Mouse (Mus musculus) kidney, postnatal 36 days (tissue): ENCODE data around the gene Il12rb1.

Experiments
- DNase-seq, 2 experiments: peaks; one replicate each; pipeline ENCODE4 v3.0.0; 2021 to 2022; ENCODE audit warnings: mixed read lengths in 2 of 2

The Il12rb1 gene

DNA sequence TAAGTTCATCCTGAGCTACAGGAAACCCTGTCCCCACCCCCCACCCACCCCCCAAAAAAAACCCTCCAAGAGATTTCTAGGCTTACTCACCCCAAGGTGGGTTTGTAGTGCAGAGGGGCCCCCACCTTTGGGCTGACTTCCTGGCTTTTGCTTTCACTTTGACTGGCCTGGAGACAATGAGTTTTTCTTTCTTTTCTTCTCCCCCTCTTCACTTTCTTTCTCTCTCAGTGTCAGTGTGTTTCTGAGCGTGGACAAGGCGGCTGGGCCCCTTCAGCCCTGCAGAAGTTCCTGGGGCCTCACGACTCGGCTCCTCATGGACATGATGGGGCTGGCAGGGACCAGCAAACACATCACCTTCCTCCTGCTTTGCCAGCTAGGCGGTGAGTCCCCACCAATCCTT lies at the start of gene Il12rb1:
Gene Il12rb1, plus strand, starts transcription at position 211 of the 400 bp plus-strand sequence.
- no peak for DNase-seq

DNA sequence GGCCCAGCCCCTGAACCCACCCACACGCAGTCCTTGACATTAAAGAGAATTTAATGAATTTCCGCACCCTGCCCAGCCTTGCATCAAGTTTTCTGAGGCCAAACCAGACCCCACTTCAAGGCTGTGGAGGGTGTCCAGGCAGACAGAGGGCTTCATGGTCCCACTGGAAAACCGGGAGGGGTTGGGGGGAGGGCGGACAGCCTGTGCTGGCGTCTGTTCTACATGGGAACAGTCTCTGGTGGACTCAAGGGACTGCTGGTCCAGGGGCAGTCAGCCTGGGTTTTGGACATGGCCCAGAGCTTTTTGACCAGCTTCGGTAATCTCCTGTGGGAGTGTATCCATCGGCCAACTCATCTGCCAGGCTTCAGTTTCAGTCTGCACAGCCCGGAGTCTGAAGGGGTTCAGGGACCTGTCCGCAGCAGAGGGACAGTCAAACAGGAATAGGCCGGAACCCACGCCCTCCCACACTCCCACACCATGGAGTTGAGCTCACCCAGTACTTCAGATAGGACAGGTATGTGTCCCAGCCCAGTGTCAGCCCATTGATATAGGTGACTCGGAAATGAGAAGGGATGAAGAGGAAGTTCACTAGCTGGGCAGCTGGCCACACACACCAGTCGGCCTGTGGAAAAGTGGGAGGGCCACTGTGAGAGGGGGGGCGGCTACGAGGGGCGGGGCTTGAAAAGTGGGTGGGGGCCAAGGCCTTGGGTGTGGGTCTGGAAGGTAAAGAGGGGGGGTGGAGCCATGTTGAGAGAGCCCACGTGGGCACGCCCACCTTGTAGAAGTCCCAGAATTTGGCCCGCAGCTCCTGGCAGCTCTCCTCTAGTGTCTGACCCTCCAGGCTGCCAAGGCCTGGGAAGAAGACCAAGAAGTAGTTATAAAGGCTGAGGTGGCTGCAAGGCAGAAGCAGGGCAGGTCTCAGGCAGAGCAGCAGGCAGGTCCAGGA lies 49.4 kb upstream of the Il12rb1 start:
- DNase-seq, result peak in 1 of 2 experiments; percentile 51

DNA sequence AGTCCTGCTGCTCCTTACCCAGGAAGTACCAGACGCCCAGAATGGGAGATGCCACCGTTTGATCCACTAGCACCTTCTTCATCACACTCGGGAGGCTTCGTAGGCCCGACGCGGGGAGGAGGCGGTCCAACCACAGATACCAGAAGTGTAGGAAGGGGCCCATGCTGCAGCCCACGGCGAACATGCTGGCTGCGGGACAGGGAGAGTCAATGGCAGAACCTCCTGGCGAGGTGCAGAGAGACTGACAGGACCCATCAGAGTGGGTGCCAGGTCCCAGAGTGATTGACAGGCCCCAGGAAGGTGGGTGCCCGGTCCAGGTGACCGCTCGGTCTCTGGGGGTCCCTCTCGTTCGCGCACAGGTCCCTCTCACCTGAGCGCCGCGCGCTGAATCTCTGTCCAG lies 47.9 kb upstream of the Il12rb1 start:
- no peak for DNase-seq

DNA sequence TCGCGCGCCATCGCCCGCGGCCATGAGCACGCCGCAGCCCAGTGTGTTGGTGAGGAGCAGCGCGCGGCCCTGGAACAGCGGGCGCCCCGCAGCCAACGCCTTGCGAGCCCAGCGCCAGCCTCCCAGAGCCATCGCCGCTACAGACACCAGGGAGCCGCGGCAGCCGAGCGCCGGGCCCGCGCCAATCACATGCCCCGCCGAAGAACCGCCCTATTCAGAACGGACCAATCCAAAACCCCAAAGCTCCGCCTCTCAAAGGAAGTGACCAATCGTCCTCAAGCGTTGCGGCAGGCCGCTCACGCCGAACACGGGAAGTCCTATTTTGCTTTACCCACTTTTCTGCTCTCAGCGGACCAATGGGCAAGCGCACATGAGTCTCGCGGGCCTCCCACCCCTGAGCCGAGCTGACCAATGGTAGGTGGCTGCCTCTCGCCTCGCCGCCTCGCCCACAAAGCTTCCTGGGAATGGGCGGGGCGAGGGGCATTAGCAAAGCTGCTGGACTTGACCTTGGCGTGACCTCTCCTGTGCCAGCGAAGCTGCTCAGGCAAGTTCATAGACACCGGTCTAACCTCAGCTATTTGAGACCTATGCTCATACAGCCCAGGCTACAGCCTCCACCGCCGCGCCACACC lies 47.4 kb upstream of the Il12rb1 start, which contains the start of gene Mpv17l2:
Gene Mpv17l2, minus strand, starts transcription at position 172 of the 632 bp plus-strand sequence.
- DNase-seq, result peak; percentile 97 to 99

DNA sequence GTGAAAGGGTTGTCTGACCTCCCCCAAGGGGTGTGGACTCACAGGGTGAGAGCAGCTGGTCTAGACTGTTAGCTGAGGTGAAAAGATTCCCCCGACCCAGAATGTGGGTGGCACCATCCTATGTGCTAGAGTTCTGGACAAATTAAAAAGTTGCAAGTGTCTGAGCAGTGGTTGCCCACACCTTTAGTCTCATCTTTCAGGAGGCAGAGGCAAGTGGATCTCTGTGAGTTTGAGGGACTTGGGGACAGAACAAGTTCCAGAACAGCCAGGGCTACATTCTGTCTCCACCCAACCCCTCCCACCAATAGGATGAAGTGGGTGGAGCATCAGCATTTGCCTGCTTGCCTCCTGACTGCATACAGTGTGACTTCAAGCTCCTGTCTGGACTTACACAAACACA lies 46.1 kb upstream of the Il12rb1 start:
- no peak for DNase-seq

DNA sequence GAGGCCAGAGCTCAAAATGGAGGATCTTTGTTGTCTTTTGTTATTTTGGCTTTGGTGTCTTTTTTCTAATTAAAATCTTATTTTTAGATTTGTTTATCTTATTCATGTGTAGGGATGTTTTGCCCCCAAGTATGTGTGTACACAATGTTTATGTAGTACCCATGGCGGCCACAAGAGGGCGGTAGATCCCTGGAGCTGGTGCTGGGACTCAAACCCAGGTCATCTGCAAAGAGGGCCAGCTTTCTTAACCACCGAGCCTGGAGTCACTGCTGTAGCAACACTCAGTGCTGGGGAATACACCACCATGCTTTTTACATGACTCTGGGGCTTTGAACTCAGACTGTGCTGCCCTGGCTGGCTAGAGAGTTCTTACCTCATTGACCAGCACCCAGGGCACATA lies 44.9 kb upstream of the Il12rb1 start:
- peak in 1 of 2 experiments; percentile 85 for DNase-seq

DNA sequence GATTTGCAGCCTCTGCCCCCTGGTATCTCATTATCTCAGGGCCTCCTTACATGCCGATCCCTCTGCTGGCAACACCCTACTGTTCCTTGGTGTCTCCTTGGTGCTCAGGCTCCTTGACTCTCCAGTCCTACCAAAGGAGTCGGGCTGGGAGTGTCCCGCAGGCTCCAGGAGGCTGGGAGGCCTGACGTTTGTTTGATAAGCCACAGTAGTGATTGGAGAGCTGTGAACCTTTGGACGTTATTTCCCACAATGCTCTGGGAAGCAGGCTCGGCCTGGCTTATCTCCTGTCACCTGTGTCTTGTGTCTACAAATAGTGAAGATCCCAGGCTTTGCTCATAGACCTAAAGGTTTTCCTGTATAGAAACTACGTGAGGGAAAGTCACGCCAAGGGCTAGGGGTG lies 44.2 kb upstream of the Il12rb1 start:
- DNase-seq, result no peak

DNA sequence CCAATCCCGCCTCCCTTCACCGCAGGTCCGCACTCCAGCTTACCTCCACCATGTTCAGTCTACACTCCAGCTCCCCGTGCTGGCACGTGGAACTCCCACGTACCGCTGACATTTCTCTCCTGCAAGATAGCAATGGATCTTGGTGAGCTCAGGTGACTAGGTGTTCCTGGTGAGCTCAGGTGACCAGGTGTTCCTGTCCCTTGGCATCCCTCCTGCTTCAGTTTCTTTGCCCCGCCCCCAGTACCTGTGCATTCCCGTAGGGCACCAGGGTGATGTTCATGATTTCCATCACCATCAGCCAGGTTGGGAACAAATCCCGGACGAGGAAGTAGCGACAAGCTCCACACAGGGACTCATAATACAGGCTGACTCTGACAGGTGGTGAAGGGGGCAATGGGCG lies 43.6 kb upstream of the Il12rb1 start:
- DNase-seq, result no peak

DNA sequence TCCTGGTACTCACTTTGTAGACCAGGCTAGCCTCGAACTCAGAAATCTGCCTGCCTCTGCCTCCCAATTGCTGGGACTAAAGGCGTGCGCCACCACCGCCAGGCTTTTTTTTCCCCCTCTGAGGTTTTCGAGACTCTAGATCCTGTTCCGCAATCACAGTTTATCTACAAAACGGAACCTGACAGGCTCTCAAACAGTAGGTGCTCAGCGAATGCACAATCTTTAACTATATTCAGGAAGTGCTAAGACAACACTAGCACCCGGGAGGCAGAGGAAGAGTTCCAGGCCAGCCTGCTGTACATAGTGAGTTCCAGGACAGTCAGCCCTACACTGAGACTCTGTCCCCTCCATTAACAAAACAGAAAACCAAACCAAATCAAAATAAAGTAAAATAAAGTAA lies 42.9 kb upstream of the Il12rb1 start:
- DNase-seq, result no peak

DNA sequence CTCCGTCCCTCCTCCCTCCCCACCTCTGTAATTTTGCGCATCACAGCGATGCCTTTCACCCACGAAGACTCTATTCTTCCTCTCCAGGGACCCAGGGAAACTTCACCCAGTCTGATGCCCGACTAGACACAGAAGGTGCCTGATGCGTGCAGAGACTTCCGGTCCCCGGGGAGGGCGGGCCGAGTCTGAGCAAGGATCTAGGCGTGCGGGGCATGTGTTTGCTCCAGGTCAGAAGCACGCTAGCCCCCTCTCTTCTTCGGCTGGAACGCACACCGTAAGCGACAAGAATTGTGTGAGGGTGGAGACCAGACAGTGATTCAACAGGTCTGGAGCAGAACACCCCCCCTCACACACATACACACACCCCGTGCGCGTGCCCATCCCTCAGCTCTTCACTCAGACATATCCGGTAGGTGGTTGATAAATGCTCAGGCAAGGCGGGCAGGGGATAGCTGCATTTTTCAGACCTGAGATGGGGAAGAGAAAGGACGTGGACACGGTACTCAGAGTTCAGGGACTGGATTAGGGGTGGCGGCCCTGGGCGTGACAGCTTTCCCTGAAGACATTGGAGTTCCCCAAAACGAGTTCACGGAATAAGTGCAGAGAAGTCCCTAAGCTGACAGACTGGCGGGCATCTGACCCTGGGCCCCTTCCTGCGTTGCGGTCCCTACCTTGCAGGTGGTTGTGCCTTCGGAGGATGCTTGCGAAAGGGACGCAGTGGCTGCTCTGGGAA lies 42.2 kb upstream of the Il12rb1 start:
- DNase-seq, result peak in 1 of 2 experiments; percentile 73

DNA sequence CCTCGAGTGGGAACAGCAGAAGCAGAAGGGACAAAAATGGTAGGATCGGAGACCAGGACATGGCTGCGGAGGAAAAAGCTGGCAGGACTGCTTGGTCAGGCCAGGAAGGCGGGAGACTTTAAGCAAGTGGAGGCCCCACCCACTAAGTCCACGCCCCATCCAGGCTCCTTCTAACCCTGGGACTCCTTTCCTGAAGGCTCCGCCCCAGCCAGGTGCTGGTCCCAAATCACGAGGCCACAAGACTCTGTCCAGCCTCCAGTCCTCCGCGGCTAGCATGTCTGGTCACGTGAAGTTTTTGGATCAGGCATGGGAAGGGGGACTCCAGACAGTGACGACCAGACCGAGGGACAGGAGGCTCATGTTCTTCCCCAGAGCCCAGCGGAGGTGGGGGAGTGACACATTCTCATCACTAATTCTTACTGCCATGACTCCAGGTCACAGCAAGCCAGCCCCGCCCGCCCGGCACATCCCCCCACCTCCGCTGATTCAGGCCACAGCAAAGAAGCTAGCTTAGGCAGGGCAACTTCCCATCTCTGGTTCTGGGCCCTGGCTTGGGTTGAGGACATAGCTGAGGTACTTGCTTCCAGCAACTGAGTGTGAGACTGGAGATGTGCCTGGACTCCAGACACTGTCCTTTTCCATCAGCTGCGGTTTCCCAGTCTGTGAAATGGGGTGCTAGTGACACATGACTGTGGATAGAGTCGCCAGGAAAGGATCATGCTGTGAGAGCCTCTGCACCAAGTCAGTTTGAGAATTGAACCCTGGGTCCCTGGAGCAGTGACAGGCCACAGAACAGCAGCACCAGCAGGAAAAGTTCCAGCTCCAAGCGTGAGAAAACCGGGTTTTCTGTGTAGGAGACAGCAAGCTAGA lies 41.4 kb upstream of the Il12rb1 start:
- peak; percentile 92 to 95 for DNase-seq

DNA sequence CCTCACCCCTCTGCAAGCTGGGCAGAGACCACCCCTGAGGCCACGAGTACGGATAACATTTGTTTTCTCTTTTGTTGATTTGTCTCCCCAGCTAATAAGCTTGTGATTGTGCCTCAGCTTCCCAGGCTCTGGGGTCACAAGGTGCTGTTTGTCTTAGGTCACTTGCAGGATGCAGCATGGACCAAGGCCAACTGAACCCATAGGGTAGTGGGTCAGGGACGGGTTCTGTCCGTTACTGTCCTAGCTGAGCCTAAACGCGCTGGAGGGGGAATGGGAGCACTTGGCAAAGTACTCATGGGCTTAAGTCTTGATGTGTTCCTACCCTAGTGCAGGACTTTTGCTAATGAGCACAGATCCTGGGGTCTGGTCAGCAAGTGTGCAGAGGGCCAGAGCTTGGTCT lies 40.7 kb upstream of the Il12rb1 start:
- no peak for DNase-seq

DNA sequence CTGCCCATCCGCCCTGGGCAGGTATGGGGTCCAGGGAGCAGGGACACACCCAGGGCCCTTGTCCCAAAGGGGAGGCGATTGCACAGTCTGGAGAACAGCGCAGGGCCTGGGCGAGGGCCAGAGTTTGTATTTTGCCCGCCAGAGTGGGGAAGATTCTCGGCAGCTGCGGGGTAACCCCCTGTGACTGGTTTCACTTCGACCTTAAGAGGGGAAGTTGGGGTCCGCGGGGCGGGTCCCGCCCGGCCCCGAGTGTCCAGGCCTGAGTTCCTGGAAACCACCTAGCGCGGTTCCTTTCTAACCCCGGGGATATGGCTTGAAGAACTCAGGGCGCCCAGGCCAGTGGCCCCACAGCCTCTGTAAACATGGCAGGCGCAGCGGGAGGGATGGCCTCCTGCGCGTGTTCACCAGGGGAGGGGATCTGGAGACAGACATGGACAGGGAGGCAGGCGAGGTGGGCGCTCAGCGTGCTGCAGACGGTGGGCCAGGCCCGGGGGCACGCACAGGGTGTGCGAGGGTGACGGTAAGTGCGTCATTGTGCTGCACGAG lies 39.9 kb upstream of the Il12rb1 start:
- DNase-seq, result no peak

DNA sequence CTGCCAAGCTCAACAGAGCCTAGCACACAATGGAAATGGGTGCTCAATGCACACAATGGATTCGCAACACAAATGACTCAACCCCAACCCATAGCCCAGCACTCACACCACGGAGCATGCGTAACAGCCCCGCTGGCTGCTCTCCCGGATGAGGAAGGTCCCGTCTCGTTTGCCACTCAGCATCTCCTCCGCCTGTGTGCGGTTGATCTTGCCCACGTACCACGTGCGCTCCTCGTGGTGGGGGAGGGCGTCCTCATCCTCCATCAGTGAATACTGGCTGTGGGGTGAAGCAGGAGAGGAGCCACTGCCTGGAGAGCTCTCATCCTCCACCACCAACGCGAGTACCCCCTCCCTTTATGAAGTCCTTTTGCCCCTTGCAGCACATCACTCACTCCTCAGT lies 39.3 kb upstream of the Il12rb1 start:
- no peak for DNase-seq

DNA sequence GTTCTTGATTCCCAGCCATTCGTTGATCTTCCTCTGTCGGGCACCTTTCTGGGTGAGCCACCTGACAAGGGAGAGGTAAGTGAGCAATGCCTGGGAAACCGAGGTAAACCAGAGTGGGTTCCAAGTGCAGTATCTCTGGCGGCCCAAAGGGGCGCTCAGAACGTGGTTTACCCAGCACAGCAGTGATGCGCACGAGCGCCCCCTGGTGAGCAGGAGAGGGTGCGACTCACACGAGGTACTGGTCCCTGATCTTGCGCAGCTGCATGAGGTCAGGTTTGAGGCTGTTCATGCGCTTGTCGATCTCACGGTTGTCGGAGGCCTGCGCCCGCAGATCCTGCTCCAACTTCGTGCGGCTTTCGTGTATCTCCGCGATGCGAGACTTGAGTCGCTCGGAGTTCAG lies 38.9 kb upstream of the Il12rb1 start:
- DNase-seq, result peak; percentile 97 to 99

DNA sequence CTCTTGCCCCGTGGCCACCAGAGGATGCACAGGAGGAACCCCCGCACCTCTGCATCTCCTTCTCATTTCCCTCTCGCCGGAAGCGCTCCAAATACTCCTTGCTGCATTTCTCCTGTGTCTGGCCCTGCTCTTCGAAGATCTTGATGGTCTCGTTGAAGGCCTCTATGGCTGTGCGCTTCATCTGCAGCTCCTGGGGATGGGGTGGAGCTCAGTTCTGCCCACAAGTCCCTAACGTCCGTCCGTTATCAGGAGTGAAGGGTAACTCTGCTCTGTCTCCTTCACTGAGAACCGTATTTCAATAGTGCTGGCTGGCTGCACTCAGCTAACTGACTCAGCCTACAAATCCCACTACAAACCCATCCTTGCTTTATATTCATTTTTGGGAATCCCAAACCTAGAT lies 38.4 kb upstream of the Il12rb1 start:
- DNase-seq, result no peak

DNA sequence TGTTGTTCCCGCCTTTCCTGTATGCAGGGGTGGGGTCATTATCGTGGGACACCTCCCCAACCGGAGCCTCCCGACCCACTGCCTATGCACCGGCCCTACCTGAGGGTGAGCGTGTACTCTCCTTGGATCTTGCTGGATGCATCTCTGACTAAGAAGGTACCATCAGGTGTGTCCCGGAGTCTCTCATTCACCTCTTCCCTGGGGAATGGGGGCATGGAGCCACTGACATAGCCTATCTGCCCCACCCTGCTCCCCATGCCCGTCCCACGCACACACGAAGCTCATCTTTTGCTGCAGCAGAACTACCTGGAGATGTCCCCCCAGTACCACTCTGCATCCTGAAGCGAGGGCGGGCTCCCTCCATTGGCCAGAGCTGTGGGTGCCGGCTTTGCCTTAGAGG lies 37.5 kb upstream of the Il12rb1 start:
- DNase-seq, result no peak

DNA sequence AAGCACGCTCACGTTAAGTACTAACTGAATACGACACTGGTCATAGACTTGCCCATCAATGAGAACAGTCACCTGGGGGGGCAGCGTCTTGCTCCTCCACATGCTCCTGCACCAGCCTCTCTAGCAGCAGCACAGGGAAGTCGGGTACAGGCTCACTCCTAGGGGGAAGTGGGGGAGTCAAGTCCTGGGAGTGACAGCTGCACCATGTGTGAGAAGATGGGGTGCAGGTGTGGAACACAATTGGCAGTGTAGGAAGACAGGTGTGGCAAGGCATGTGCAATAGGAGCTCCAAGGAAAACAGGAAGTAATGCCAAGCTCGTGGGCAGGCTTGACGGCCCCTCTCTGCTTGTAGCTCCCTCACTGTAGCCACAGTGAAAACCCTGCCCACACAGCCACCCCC lies 37.0 kb upstream of the Il12rb1 start:
- no peak for DNase-seq

DNA sequence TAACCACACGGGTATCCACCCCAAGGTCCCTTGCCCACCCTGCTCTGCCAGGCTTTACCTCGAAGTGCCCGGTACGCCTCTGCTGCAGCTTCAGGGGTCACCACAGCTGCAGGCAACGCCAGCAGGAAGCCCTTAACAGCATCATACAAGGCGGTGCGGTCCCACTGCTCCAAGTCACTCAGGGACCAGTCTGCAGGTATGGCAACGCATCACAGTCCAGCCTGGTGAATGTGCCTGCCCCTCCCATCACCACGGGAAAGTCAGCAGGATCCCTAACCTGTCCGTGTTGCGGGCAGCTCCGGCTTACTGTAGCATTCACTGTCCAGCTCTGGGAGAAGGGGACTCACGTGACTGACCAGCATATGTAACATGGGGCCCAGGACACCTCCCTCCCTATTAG lies 36.2 kb upstream of the Il12rb1 start:
- DNase-seq, result no peak

DNA sequence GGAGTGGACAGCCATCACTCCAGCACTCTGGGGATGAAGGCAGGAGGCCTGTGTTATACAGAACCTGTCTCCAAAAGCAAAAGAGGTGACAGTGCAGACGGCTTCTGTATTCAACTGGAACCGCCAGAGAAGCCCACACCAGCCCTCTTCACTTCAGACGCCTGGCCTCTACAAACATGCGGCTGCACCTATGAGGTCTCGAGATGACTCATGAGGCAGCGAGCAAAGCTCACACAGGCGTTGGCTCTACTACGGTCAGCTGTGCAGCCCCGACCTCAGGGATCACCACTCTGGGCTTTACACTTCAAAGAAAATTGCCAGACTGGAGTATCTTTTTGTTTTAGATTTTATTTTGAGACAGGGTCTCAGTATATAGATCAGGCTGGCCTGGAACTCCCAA lies 35.4 kb upstream of the Il12rb1 start:
- no peak for DNase-seq

DNA sequence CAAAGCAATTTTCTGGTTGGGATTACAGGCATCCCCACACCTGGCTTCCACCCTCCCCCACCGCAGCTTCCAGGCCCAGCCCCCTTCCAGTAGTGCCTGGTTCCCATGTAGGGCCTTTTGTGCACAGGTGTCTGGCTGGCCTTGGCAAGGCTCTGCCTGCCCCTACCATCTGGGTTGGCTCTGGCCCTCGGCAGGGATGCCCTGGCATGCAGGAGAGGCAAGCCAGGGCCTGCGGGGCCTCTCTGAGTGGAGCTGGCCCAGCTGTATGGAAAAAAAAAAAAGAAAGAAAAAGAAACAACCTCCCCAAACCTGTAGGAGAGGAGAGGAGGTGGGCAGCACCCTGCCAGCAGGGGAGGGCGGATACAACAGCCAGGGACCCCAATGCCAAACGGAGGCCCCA lies 34.8 kb upstream of the Il12rb1 start:
- no peak for DNase-seq

DNA sequence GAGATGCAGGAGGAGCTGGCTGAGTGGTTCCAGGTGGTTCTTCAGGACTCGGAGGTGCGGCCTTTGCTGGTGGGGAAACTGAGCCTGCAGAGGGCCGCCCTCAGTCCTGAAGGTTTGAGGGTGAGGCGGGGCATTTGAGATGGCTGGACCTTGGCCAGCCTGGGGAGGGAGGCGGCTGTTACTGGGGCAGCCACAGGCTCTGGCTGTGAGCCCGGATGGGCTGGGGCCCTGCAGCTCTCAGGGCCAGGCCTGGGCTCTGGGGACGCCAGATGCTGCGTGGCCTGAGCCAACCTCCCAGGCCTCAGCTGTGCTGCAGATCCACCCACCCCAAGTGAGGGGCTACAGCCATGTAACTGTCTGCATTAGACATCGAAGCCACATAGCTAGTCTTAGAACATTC lies 34.4 kb upstream of the Il12rb1 start:
- peak; percentile 87 to 90 for DNase-seq
